Mouse (Mus musculus): ENCODE data around the gene Luc7l2. TPM values are rescaled to one million over a fixed set of nuclear protein-coding genes. Genes with fewer than 3 reads are reported as not detected.

Luc7l2 gene
- total and polyA plus RNA-seq, 3 experiments, result 28.1 to 99.9 (median 91.7) TPM

DNA sequence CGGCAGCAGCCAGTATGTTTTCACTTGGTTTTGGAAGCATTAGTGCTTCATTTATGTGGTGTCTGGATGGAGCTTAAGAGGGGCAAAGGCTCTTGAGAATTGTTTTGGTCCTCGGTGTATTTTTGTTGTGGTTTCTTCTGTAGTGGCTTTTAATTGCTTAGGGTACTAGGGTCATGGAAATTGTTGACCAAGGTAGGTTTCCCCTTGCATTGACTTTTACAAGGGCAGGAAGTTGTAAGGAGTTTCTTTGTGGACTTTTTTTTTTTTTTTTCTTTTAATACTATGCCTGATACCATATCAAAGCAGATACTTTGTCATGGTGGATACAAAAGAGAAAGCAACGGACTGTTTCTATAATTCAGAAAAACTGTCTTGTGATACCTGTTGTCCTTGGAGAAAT lies 30.6 kb downstream of the Luc7l2 start:
- H3K4me1 ChIP-seq (ENCODE audit: control insufficient read depth, insufficient read depth, low read length), result no peaks in the 10 kb centered on the region
- no peak overlapping the region for H3K4me3 ChIP-seq
- no peaks in the 10 kb centered on the region for H3K27me3 ChIP-seq (ENCODE audit: control insufficient read depth, insufficient read depth, low read length)
- intact Hi-C loops (cut with DNase I), result no loop called here
- no peak overlapping the region for H3K27ac ChIP-seq
- H3K9ac ChIP-seq (ENCODE audit: low read depth, low read length), result no peak overlapping the region
- no peaks in the 10 kb centered on the region; the same call in 1 of the 2 replicates for H3K79me2 ChIP-seq (replicated peaks; ENCODE audit: control insufficient read depth, insufficient read depth, low read length)
- H3K36me3 ChIP-seq (ENCODE audit: control insufficient read depth, insufficient read depth, low read length), result peaks cover 20% of the 10 kb centered on the region
- 71% methylated on average over 3 of the region's 3 CpGs for WGBS
- DNase-seq, result no peak
- TF ChIP-seq POLR2A (IDR thresholded peaks at IDR 0.05; ENCODE audit: insufficient read depth, low read depth, low read length) (no peak), EP300 (IDR thresholded peaks at IDR 0.05; ENCODE audit: insufficient read depth, low read depth, low read length) (no peak), CTCF (IDR thresholded peaks at IDR 0.05) (no peak)

DNA sequence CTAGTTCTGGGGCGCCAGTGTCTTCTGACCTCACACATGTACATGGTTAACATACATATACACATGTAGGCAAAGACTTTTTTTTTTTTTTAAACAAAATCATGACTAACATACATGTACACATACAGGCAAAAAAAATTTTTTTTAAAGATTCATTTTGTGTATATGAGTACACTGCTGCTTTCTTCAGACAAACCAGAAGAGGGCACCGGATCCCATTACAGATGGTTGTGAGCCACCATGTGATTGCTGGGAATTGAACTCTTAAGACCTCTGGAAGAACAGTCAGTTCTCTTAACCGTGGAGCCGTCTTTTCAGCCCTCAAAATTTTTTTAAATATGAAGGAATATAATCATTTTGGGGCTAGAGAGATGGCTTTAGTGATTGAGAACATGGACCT lies 46.3 kb downstream of the Luc7l2 start:
- H3K36me3 ChIP-seq (ENCODE audit: control insufficient read depth, insufficient read depth, low read length), result peaks cover 2% of the 10 kb centered on the region
- WGBS, result 90% methylated on average over 4 of the region's 4 CpGs
- no peak for DNase-seq
- H3K27me3 ChIP-seq (ENCODE audit: control insufficient read depth, insufficient read depth, low read length), result no peaks in the 10 kb centered on the region
- H3K9ac ChIP-seq (ENCODE audit: low read depth, low read length), result no peak overlapping the region
- H3K79me2 ChIP-seq (replicated peaks; ENCODE audit: control insufficient read depth, insufficient read depth, low read length), result no peaks in the 10 kb centered on the region
- TF ChIP-seq CTCF (IDR thresholded peaks at IDR 0.05), result peak; percentile 54
- no peak for TF ChIP-seq EP300 (IDR thresholded peaks at IDR 0.05; ENCODE audit: insufficient read depth, low read depth, low read length)
- TF ChIP-seq POLR2A (IDR thresholded peaks at IDR 0.05; ENCODE audit: insufficient read depth, low read depth, low read length), result no peak
- H3K4me3 ChIP-seq, result no peak overlapping the region
- H3K4me1 ChIP-seq (ENCODE audit: control insufficient read depth, insufficient read depth, low read length), result no peaks in the 10 kb centered on the region
- no peak overlapping the region for H3K27ac ChIP-seq
- intact Hi-C loops (cut with DNase I), result no loop called here

DNA sequence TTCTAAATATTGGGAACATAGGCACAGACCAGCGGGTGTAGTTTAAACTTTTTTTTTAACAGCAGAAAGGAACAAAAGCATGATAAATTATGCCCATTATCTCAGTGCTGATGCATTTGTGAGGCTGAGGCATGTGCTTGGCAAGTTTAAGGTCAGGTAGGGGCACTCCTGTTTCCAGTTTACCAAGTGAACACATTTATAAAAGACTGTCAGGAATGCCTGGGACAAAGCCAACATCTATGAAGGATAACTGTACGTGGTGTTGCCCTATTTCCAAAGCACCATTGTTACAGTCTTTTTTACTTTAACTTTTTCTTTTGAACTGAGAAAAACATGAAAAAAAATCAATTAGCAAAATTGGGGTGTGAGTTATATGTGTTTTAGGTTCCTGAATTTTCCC lies 58.8 kb downstream of the Luc7l2 start:
- intact Hi-C loops (cut with DNase I), result no loop called here
- H3K27ac ChIP-seq, result no peak overlapping the region
- 49% methylated on average over 2 of the region's 2 CpGs for WGBS
- H3K9ac ChIP-seq (ENCODE audit: low read depth, low read length), result no peak overlapping the region
- no peaks in the 10 kb centered on the region for H3K27me3 ChIP-seq (ENCODE audit: control insufficient read depth, insufficient read depth, low read length)
- peaks cover 10% of the 10 kb centered on the region for H3K36me3 ChIP-seq (ENCODE audit: control insufficient read depth, insufficient read depth, low read length)
- H3K4me3 ChIP-seq, result no peak overlapping the region
- H3K4me1 ChIP-seq (ENCODE audit: control insufficient read depth, insufficient read depth, low read length), result no peaks in the 10 kb centered on the region
- no peaks in the 10 kb centered on the region for H3K79me2 ChIP-seq (replicated peaks; ENCODE audit: control insufficient read depth, insufficient read depth, low read length)
- no peak for DNase-seq
- TF ChIP-seq CTCF (IDR thresholded peaks at IDR 0.05) (no peak), EP300 (IDR thresholded peaks at IDR 0.05; ENCODE audit: insufficient read depth, low read depth, low read length) (no peak), POLR2A (IDR thresholded peaks at IDR 0.05; ENCODE audit: insufficient read depth, low read depth, low read length) (no peak)

DNA sequence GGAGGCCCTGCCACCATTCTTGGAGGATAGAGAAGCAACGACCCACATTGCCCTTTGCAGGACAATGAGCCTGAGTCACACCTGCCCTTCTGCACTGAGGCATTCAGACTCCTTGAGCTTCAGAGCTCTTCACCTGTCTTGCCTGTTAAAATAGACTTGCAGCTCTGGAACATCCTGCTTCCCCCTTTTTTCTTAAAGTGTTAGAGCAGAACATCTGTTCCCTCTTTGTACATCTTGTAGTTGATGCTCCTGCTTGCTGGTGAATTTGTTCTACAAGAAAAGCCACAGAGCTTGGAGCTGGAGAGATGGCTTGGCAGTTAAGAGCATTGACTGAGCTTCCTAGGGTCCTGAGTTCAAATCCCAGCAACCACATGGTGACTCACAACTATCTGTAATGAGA lies 71.3 kb downstream of the Luc7l2 start:
- WGBS, result 91% methylated on average over 1 of the region's 1 CpGs
- Histone ChIP-seq H3K4me3 (no peak overlapping the region), H3K27me3 (ENCODE audit: control insufficient read depth, insufficient read depth, low read length) (no peaks in the 10 kb centered on the region), H3K36me3 (ENCODE audit: control insufficient read depth, insufficient read depth, low read length) (peaks cover 5% of the 10 kb centered on the region), H3K27ac (no peak overlapping the region), H3K4me1 (ENCODE audit: control insufficient read depth, insufficient read depth, low read length) (peaks cover 3% of the 10 kb centered on the region; the same call in 1 of the 2 replicates), H3K9ac (ENCODE audit: low read depth, low read length) (no peak overlapping the region), H3K79me2 (replicated peaks; ENCODE audit: control insufficient read depth, insufficient read depth, low read length) (no peaks in the 10 kb centered on the region)
- intact Hi-C loops (cut with DNase I), result no loop called here
- DNase-seq, result no peak
- TF ChIP-seq POLR2A (IDR thresholded peaks at IDR 0.05; ENCODE audit: insufficient read depth, low read depth, low read length) (no peak), CTCF (IDR thresholded peaks at IDR 0.05) (no peak), EP300 (IDR thresholded peaks at IDR 0.05; ENCODE audit: insufficient read depth, low read depth, low read length) (no peak)

- WGBS, result 44% methylated on average over 2 of the region's 2 CpGs
- Histone ChIP-seq H3K4me1 (ENCODE audit: control insufficient read depth, insufficient read depth, low read length) (peaks cover 3% of the 10 kb centered on the region; the same call in 1 of the 2 replicates), H3K27ac (no peak overlapping the region), H3K36me3 (ENCODE audit: control insufficient read depth, insufficient read depth, low read length) (peaks cover 5% of the 10 kb centered on the region), H3K4me3 (no peak overlapping the region), H3K27me3 (ENCODE audit: control insufficient read depth, insufficient read depth, low read length) (no peaks in the 10 kb centered on the region), H3K79me2 (replicated peaks; ENCODE audit: control insufficient read depth, insufficient read depth, low read length) (no peaks in the 10 kb centered on the region), H3K9ac (ENCODE audit: low read depth, low read length) (no peak overlapping the region)
- no peak for DNase-seq
- no peak for TF ChIP-seq EP300 (IDR thresholded peaks at IDR 0.05; ENCODE audit: insufficient read depth, low read depth, low read length)
- no peak for TF ChIP-seq POLR2A (IDR thresholded peaks at IDR 0.05; ENCODE audit: insufficient read depth, low read depth, low read length)
- no peak for TF ChIP-seq CTCF (IDR thresholded peaks at IDR 0.05)
- intact Hi-C loops (cut with DNase I), result no loop called here
Observed at GRCm38 (mm10) chr6:38623457-38623856, 72.3 kb downstream of the Luc7l2 start.

DNA sequence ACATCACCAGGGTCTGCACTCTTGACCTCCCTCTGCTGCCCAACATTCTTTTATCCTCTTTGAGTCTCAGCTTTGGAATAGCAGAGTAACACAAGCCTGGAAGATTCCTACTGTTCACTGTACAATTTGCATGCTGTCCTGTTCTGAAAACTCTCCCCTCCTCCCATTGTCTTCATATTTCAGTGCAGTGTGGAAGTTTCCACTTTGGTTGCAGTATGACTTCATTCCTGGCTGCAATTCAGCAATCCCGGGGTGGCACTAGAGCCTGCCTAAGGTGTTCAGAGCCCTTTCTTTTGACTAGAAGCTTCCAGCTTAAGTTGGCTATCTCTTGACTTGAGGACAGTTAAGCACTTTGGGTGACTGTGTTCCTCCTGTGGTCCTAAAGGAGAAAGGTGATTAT lies 73.3 kb downstream of the Luc7l2 start:
- no peaks in the 10 kb centered on the region for H3K79me2 ChIP-seq (replicated peaks; ENCODE audit: control insufficient read depth, insufficient read depth, low read length)
- no peaks in the 10 kb centered on the region for H3K27me3 ChIP-seq (ENCODE audit: control insufficient read depth, insufficient read depth, low read length)
- peak in 1 of 2 experiments; percentile 24 for DNase-seq
- peaks cover 5% of the 10 kb centered on the region for H3K36me3 ChIP-seq (ENCODE audit: control insufficient read depth, insufficient read depth, low read length)
- no peak overlapping the region for H3K9ac ChIP-seq (ENCODE audit: low read depth, low read length)
- TF ChIP-seq CTCF (IDR thresholded peaks at IDR 0.05) (no peak), EP300 (IDR thresholded peaks at IDR 0.05; ENCODE audit: insufficient read depth, low read depth, low read length) (no peak), POLR2A (IDR thresholded peaks at IDR 0.05; ENCODE audit: insufficient read depth, low read depth, low read length) (no peak)
- no peak overlapping the region for H3K27ac ChIP-seq
- WGBS, result 6% methylated on average over 1 of the region's 1 CpGs
- H3K4me1 ChIP-seq (ENCODE audit: control insufficient read depth, insufficient read depth, low read length), result peaks cover 3% of the 10 kb centered on the region; the same call in 1 of the 2 replicates
- intact Hi-C loops (cut with DNase I), result no loop called here
- H3K4me3 ChIP-seq, result no peak overlapping the region

Data from heart, adult 2 months (tissue).